Mouse (Mus musculus): Measurements from ENCODE around the gene Olfr209. TPM values are rescaled to one million over a fixed set of nuclear protein-coding genes. Genes with fewer than 3 reads are reported as not detected.

Gene Olfr209
- polyA plus RNA-seq (2015; fragmentation: Nextera tagmentation; extraction: Ambion mirVana): not detected in 2 replicates

- 71% methylated on average over 2 of the region's 2 CpGs for WGBS
Observed at GRCm38 (mm10) chr16:59363893-59364292, at the start of gene Olfr209. Gene Olfr209, minus strand, starts transcription at chr16:59363993.

GRCm38 (mm10) chr16:59413475-59413874 is 49.7 kb upstream of the Olfr209 start:
- no peaks in the 10 kb centered on the region for H3K27me3 ChIP-seq
- H3K4me2 ChIP-seq (replicated peaks): no peak overlapping the region
- H3K4me3 ChIP-seq (replicated peaks): no peak overlapping the region
- H3K36me3 ChIP-seq: no peaks in the 10 kb centered on the region
- no peak overlapping the region for H3K27ac ChIP-seq (replicated peaks)
- ATAC-seq (ENCODE audit: insufficient number of reproducible peaks, low FRiP score, low TSS enrichment, low read depth): no peak
- H3K9me3 ChIP-seq (replicated peaks): no peaks in the 10 kb centered on the region
- 39% methylated on average over 4 of the region's 4 CpGs for WGBS
- H3K9ac ChIP-seq: no peak overlapping the region
- 0 out of 2 replicates have a peak, but pooled peaks cover 5% of the 10 kb centered on the region for H3K4me1 ChIP-seq

More at GRCm38 (mm10) chr16:59363893-59364292, at the start of gene Olfr209:
- no peaks in the 10 kb centered on the region for H3K36me3 ChIP-seq
- no peak within 1 kb of the TSS for H3K9ac ChIP-seq
- H3K4me3 ChIP-seq (replicated peaks): no peak within 1 kb of the TSS
- no peaks in the 10 kb centered on the region for H3K27me3 ChIP-seq
- H3K27ac ChIP-seq (replicated peaks): no peak within 1 kb of the TSS
- H3K9me3 ChIP-seq (replicated peaks): no peaks in the 10 kb centered on the region
- no peak within 1 kb of the TSS for H3K4me2 ChIP-seq (replicated peaks)
- ATAC-seq (ENCODE audit: insufficient number of reproducible peaks, low FRiP score, low TSS enrichment, low read depth): no peak
- no peaks in the 10 kb centered on the region for H3K4me1 ChIP-seq

DNA sequence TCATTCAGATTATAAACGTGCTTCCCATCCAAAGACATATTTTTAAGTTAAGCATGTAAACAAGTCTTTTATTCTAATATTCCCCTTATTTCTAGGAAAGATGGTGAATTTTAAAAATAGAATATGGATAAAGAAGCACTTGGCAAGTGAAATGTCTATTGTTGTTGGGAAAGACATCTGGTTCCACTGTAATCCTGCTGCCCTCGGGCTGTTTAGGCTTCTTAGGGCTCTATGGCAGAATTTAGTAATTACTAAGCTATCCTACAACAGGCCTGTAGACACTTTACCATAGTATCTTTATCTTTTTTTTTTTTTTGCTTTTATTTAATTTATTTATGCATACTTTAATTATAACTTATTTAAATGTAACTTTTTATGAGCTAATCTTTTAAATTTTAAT is 46.0 kb upstream of the Olfr209 start:
- Histone ChIP-seq H3K4me2 (replicated peaks) (no peak overlapping the region), H3K9ac (no peak overlapping the region), H3K36me3 (no peaks in the 10 kb centered on the region), H3K4me3 (replicated peaks) (no peak overlapping the region), H3K27me3 (no peaks in the 10 kb centered on the region), H3K9me3 (replicated peaks) (no peaks in the 10 kb centered on the region), H3K4me1 (0 out of 2 replicates have a peak, but pooled peaks cover 5% of the 10 kb centered on the region), H3K27ac (replicated peaks) (no peak overlapping the region)
- 24% methylated on average over 2 of the region's 2 CpGs for WGBS
- ATAC-seq (ENCODE audit: insufficient number of reproducible peaks, low FRiP score, low TSS enrichment, low read depth): no peak

GRCm38 (mm10) chr16:59409341-59409748 is 45.6 kb upstream of the Olfr209 start:
- 40% methylated on average over 15 of the region's 15 CpGs for WGBS
- no peak overlapping the region for H3K9ac ChIP-seq
- 0 out of 2 replicates have a peak, but pooled peaks cover 5% of the 10 kb centered on the region for H3K4me1 ChIP-seq
- no peak for ATAC-seq (ENCODE audit: insufficient number of reproducible peaks, low FRiP score, low TSS enrichment, low read depth)
- no peaks in the 10 kb centered on the region for H3K9me3 ChIP-seq (replicated peaks)
- no peaks in the 10 kb centered on the region for H3K36me3 ChIP-seq
- no peak overlapping the region for H3K4me3 ChIP-seq (replicated peaks)
- no peak overlapping the region for H3K4me2 ChIP-seq (replicated peaks)
- H3K27ac ChIP-seq (replicated peaks): no peak overlapping the region
- H3K27me3 ChIP-seq: no peaks in the 10 kb centered on the region

GRCm38 (mm10) chr16:59407032-59407431 is 43.2 kb upstream of the Olfr209 start, which contains the start of gene Gabrr3:
Gene Gabrr3, plus strand, starts transcription at chr16:59407332.
- Histone ChIP-seq H3K36me3 (no peaks in the 10 kb centered on the region), H3K27ac (replicated peaks) (no peak within 1 kb of the TSS), H3K9ac (no peak within 1 kb of the TSS), H3K9me3 (replicated peaks) (no peaks in the 10 kb centered on the region), H3K27me3 (no peaks in the 10 kb centered on the region), H3K4me2 (replicated peaks) (no peak within 1 kb of the TSS), H3K4me3 (replicated peaks) (no peak within 1 kb of the TSS), H3K4me1 (0 out of 2 replicates have a peak, but pooled peaks cover 5% of the 10 kb centered on the region)
- WGBS: 69% methylated on average over 5 of the region's 5 CpGs
- ATAC-seq (ENCODE audit: insufficient number of reproducible peaks, low FRiP score, low TSS enrichment, low read depth): no peak

- WGBS: 71% methylated on average over 9 of the region's 9 CpGs
Observed at GRCm38 (mm10) chr16:59404798-59405197, 41.0 kb upstream of the Olfr209 start.

GRCm38 (mm10) chr16:59403684-59404083 is 39.9 kb upstream of the Olfr209 start:
- H3K9me3 ChIP-seq (replicated peaks): no peaks in the 10 kb centered on the region
- no peak overlapping the region for H3K4me2 ChIP-seq (replicated peaks)
- H3K27ac ChIP-seq (replicated peaks): no peak overlapping the region
- no peaks in the 10 kb centered on the region for H3K4me1 ChIP-seq
- WGBS: 11% methylated on average over 4 of the region's 4 CpGs
- no peak overlapping the region for H3K4me3 ChIP-seq (replicated peaks)
- H3K9ac ChIP-seq: no peak overlapping the region
- no peaks in the 10 kb centered on the region for H3K36me3 ChIP-seq
- H3K27me3 ChIP-seq: no peaks in the 10 kb centered on the region
- no peak for ATAC-seq (ENCODE audit: insufficient number of reproducible peaks, low FRiP score, low TSS enrichment, low read depth)

More at GRCm38 (mm10) chr16:59404798-59405197, 41.0 kb upstream of the Olfr209 start:
- Histone ChIP-seq H3K4me1 (0 out of 2 replicates have a peak, but pooled peaks cover 5% of the 10 kb centered on the region), H3K4me2 (replicated peaks) (no peak overlapping the region), H3K9me3 (replicated peaks) (no peaks in the 10 kb centered on the region), H3K27me3 (no peaks in the 10 kb centered on the region), H3K9ac (no peak overlapping the region), H3K4me3 (replicated peaks) (no peak overlapping the region), H3K27ac (replicated peaks) (no peak overlapping the region), H3K36me3 (no peaks in the 10 kb centered on the region)
- ATAC-seq (ENCODE audit: insufficient number of reproducible peaks, low FRiP score, low TSS enrichment, low read depth): no peak

- Histone ChIP-seq H3K36me3 (no peaks in the 10 kb centered on the region), H3K27ac (replicated peaks) (no peak overlapping the region), H3K4me3 (replicated peaks) (no peak overlapping the region), H3K9ac (no peak overlapping the region), H3K4me2 (replicated peaks) (no peak overlapping the region), H3K9me3 (replicated peaks) (no peaks in the 10 kb centered on the region), H3K4me1 (no peaks in the 10 kb centered on the region), H3K27me3 (no peaks in the 10 kb centered on the region)
- 45% methylated on average over 4 of the region's 4 CpGs for whole genome bisulfite sequencing
- no peak for ATAC-seq (ENCODE audit: insufficient number of reproducible peaks, low FRiP score, low TSS enrichment, low read depth)
Observed at GRCm38 (mm10) chr16:59401985-59402384, 38.2 kb upstream of the Olfr209 start.

DNA sequence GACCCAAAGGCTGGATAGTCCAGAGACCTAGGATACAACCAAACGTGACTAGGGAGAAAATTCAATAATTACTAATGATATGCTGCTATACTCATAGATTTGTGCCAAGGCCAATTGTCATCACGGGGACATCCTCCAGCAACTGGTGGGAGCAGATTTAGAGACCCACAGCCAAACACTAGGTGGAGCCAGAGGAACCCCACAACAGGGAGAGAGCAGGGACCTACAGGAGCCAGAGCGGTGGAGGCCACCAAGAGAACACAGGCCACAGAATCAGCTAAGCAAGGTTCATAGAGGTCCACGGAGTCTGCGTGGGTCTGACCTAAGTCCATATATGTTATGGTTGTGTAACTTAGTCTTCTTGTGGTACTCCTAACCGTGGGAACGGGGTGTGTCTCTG is 37.3 kb upstream of the Olfr209 start:
- no peak overlapping the region for H3K27ac ChIP-seq (replicated peaks)
- no peaks in the 10 kb centered on the region for H3K36me3 ChIP-seq
- no peak for ATAC-seq (ENCODE audit: insufficient number of reproducible peaks, low FRiP score, low TSS enrichment, low read depth)
- H3K4me2 ChIP-seq (replicated peaks): no peak overlapping the region
- H3K27me3 ChIP-seq: no peaks in the 10 kb centered on the region
- H3K4me1 ChIP-seq: no peaks in the 10 kb centered on the region
- H3K9ac ChIP-seq: no peak overlapping the region
- no peak overlapping the region for H3K4me3 ChIP-seq (replicated peaks)
- no peaks in the 10 kb centered on the region for H3K9me3 ChIP-seq (replicated peaks)
- 68% methylated on average over 7 of the region's 7 CpGs for WGBS

- H3K9ac ChIP-seq: no peak overlapping the region
Observed at GRCm38 (mm10) chr16:59393300-59393699, 29.5 kb upstream of the Olfr209 start.

DNA sequence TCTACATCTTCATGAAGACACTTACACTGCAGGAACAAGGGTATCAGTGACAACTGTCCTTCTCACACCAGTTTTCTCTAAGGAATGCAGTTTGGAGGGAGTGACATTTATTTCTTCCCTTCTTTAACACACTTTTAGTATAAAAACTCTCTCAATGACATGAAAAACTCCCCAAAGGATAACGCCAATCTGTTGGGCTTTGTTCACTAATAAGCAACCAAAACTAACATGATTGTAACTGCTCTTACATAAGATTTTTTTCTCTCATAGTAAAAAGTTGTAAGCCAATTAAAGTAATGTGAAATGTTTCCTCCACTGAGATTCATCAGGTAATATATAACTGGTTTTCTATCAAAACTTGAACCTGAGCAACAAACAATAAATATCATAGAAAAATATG is 14.6 kb downstream of the Olfr209 start, which contains the start of gene Olfr206:
Olfr206 (minus strand) TSS at position 101 of the 400 bp plus-strand sequence.
- Histone ChIP-seq H3K4me2 (replicated peaks) (no peak within 1 kb of the TSS), H3K27ac (replicated peaks) (no peak within 1 kb of the TSS)

More at GRCm38 (mm10) chr16:59393300-59393699, 29.5 kb upstream of the Olfr209 start:
- H3K4me1 ChIP-seq: no peaks in the 10 kb centered on the region
- ATAC-seq (ENCODE audit: insufficient number of reproducible peaks, low FRiP score, low TSS enrichment, low read depth): no peak
- no peaks in the 10 kb centered on the region for H3K27me3 ChIP-seq
- H3K36me3 ChIP-seq: no peaks in the 10 kb centered on the region
- no peak overlapping the region for H3K4me2 ChIP-seq (replicated peaks)
- H3K9me3 ChIP-seq (replicated peaks): no peaks in the 10 kb centered on the region
- H3K27ac ChIP-seq (replicated peaks): no peak overlapping the region
- 79% methylated on average over 3 of the region's 3 CpGs for WGBS
- no peak overlapping the region for H3K4me3 ChIP-seq (replicated peaks)

GRCm38 (mm10) chr16:59331038-59331437 is 32.8 kb downstream of the Olfr209 start, which contains the start of gene Olfr205:
Gene Olfr205, minus strand, starts transcription at chr16:59331138.
- H3K4me1 ChIP-seq: no peaks in the 10 kb centered on the region
- no peak within 1 kb of the TSS for H3K27ac ChIP-seq (replicated peaks)
- H3K27me3 ChIP-seq: no peaks in the 10 kb centered on the region
- no peak within 1 kb of the TSS for H3K4me3 ChIP-seq (replicated peaks)
- no peak for ATAC-seq (ENCODE audit: insufficient number of reproducible peaks, low FRiP score, low TSS enrichment, low read depth)
- no peaks in the 10 kb centered on the region for H3K9me3 ChIP-seq (replicated peaks)
- no peak within 1 kb of the TSS for H3K9ac ChIP-seq
- no peaks in the 10 kb centered on the region for H3K36me3 ChIP-seq
- H3K4me2 ChIP-seq (replicated peaks): no peak within 1 kb of the TSS

More for the DNA sequence above, 14.6 kb downstream of the Olfr209 start, which contains the start of gene Olfr206:
- Histone ChIP-seq H3K4me1 (no peaks in the 10 kb centered on the region), H3K9ac (no peak within 1 kb of the TSS), H3K9me3 (replicated peaks) (no peaks in the 10 kb centered on the region), H3K27me3 (no peaks in the 10 kb centered on the region), H3K4me3 (replicated peaks) (no peak within 1 kb of the TSS), H3K36me3 (no peaks in the 10 kb centered on the region)
- WGBS: 78% methylated on average over 1 of the region's 1 CpGs
- no peak for ATAC-seq (ENCODE audit: insufficient number of reproducible peaks, low FRiP score, low TSS enrichment, low read depth)
